Mouse (Mus musculus): Measurements from ENCODE around the gene Tmed2.

GRCm38 (mm10) chr5:124509200-124509599, 31.3 kb upstream of the Tmed2 start:
- TF ChIP-seq CTCF (IDR thresholded peaks at IDR 0.05; ENCODE audit: insufficient read depth, low read length) (no peak), POLR2A (IDR thresholded peaks at IDR 0.05; ENCODE audit: borderline replicate concordance, extremely low read depth, low read depth, low read length) (no peak)
